Mouse (Mus musculus) intestine, embryonic 14.5 days (tissue): ENCODE measurements around the gene Gm49339. TPM values are rescaled to one million over a fixed set of nuclear protein-coding genes. Genes with fewer than 3 reads are reported as not detected.
"Not testable (repeated sequence)": the region's sequence is repeated elsewhere in the genome, so short reads cannot be mapped to it uniquely, and the experiment has no call there.

Experiments
- ATAC-seq: fragments of 200-750 bp; cut with Nextera tagmentation; replicated peaks from 2 replicates; pipeline ENCODE4 v1.8.0; 2017; ENCODE audit warnings: low read depth, moderate number of reproducible peaks, moderate TSS enrichment, moderate library complexity; ENCODE audit not compliant: low FRiP score, low TSS enrichment
- DNase-seq: peaks from one replicate; pipeline ENCODE4 v3.0.0-alpha.2; 2018; ENCODE audit warnings: low spot score
- H3K27ac ChIP-seq: fragments of 300-500 bp; sonication (generic); 2 replicates; pipeline ENCODE4 v1.5.1; 2014; ENCODE audit warnings: low read depth, mild to moderate bottlenecking, control low read depth
- H3K27me3 ChIP-seq: fragments of 300-500 bp; sonication (generic); replicated peaks from 2 replicates; pipeline ENCODE4 v1.6.1; 2014; ENCODE audit warnings: low read length, control low read depth; ENCODE audit not compliant: control insufficient read depth, insufficient read depth
- H3K36me3 ChIP-seq: fragments of 300-500 bp; sonication (generic); 2 replicates; pipeline ENCODE4 v1.6.1; 2014; ENCODE audit warnings: low read length, control low read depth; ENCODE audit not compliant: control insufficient read depth, insufficient read depth
- H3K4me1 ChIP-seq: fragments of 300-500 bp; sonication (generic); replicated peaks from 2 replicates; pipeline ENCODE4 v1.6.1; 2014; ENCODE audit warnings: low read length, control low read depth, mixed read lengths; ENCODE audit not compliant: control insufficient read depth, insufficient read depth
- H3K4me2 ChIP-seq: fragments of 300-500 bp; sonication (generic); 2 replicates; pipeline ENCODE4 v1.6.1; 2014; ENCODE audit warnings: low read length
- H3K4me3 ChIP-seq: fragments of 300-500 bp; sonication (generic); 2 replicates; pipeline ENCODE4 v1.5.1; 2014; ENCODE audit warnings: low read depth, low read length, control low read depth, mixed read lengths
- H3K9ac ChIP-seq: fragments of 300-500 bp; sonication (generic); 2 replicates; pipeline ENCODE4 v1.6.1; 2014; ENCODE audit warnings: mild to moderate bottlenecking, low read length
- H3K9me3 ChIP-seq: fragments of 300-500 bp; sonication (generic); 2 replicates; pipeline ENCODE4 v1.6.1; 2016; ENCODE audit warnings: low read length, control low read depth; ENCODE audit not compliant: control insufficient read depth
- WGBS: fragments of 180-500 bp; shearing (Covaris S2); extraction: QIAGEN DNeasy Blood & Tissue Kit; methylation state at CpG from one replicate; pipeline ENCODE4 v1.1.7; 2014; 5-methylcytosine and 5-hydroxymethylcytosine counted together
- polyA plus RNA-seq: library from polyadenylated mRNA; unstranded; fragments of >200 nt; fragmentation: Nextera tagmentation; extraction: Ambion mirVana; gene quantifications from 2 replicates; pipeline ENCODE4 v1.2.1, GENCODE M21; 2014

The Gm49339 gene
- polyA plus RNA-seq = 0.79 TPM in 1 of 2 replicates, not detected in the other

GRCm38 (mm10) chr10:51480397-51480796, at the start of gene Gm49339, which contains the start of gene Lilr4b:
Gene Gm49339, plus strand, starts transcription at chr10:51480612.
Gene Lilr4b, plus strand, starts transcription at chr10:51480632.
- H3K9ac ChIP-seq, H3K9me3 ChIP-seq, H3K27ac ChIP-seq, DNase-seq, H3K4me2 ChIP-seq, H3K4me1 ChIP-seq, H3K27me3 ChIP-seq, ATAC-seq, H3K4me3 ChIP-seq, H3K36me3 ChIP-seq: not testable (repeated sequence)
- WGBS = 85% methylated on average over 1 of the region's 3 CpGs

- no peak overlapping the region for H3K4me2 ChIP-seq
- H3K27me3 ChIP-seq = no peaks in the 10 kb centered on the region
- H3K9ac ChIP-seq = no peak overlapping the region
- DNase-seq = no peak
- no peak overlapping the region for H3K4me3 ChIP-seq
- no peaks in the 10 kb centered on the region for H3K4me1 ChIP-seq
- ATAC-seq = no peak
- no peaks in the 10 kb centered on the region for H3K36me3 ChIP-seq
- H3K9me3 ChIP-seq = no peaks in the 10 kb centered on the region
- no peak overlapping the region for H3K27ac ChIP-seq
These were observed 47.5 kb upstream of the Gm49339 start for GRCm38 (mm10) chr10:51432940-51433339.

DNA sequence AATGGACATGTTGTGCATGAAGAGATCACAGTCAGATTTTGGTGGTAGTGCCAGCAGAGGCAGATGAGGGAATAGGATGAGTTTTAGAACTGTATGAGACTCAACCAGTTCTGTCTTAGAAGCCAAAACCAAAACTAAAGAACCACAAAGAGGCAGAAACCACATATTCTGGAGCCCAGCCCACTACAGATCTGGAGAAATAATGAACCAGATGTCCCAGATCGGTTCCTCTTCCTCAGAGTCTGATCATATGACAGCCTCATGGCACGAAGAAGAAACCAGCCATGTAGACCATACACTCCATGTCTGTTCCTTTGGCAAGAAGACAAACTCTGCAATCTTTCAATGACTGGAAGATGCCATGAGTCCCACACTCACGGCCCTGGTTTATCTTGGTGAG, 44.7 kb upstream of the Gm49339 start:
- ATAC-seq (no peak), DNase-seq (no peak)
- no peaks in the 10 kb centered on the region for H3K36me3 ChIP-seq
- H3K27me3 ChIP-seq = no peaks in the 10 kb centered on the region
- H3K9me3 ChIP-seq = no peaks in the 10 kb centered on the region
- no peak overlapping the region for H3K4me2 ChIP-seq
- H3K4me1 ChIP-seq = no peaks in the 10 kb centered on the region
- no peak overlapping the region for H3K9ac ChIP-seq
- 83% methylated on average over 3 of the region's 3 CpGs for WGBS
- H3K4me3 ChIP-seq = no peak overlapping the region
- H3K27ac ChIP-seq = no peak overlapping the region

GRCm38 (mm10) chr10:51451610-51452009, 28.8 kb upstream of the Gm49339 start:
- ATAC-seq = no peak
- no peak for DNase-seq
- Histone ChIP-seq H3K9me3 (no peaks in the 10 kb centered on the region), H3K9ac (no peak overlapping the region), H3K4me1 (no peaks in the 10 kb centered on the region), H3K27me3 (no peaks in the 10 kb centered on the region), H3K36me3 (no peaks in the 10 kb centered on the region), H3K4me2 (no peak overlapping the region), H3K4me3 (no peak overlapping the region), H3K27ac (no peak overlapping the region)
- 80% methylated on average over 4 of the region's 4 CpGs for WGBS

GRCm38 (mm10) chr10:51453616-51454298, 26.7 kb upstream of the Gm49339 start:
- ATAC-seq (no peak), DNase-seq (no peak)
- Histone ChIP-seq H3K36me3 (no peaks in the 10 kb centered on the region), H3K9ac (no peak overlapping the region), H3K4me1 (no peaks in the 10 kb centered on the region), H3K9me3 (no peaks in the 10 kb centered on the region), H3K4me2 (no peak overlapping the region), H3K4me3 (no peak overlapping the region), H3K27ac (no peak overlapping the region), H3K27me3 (no peaks in the 10 kb centered on the region)
- 85% methylated on average over 1 of the region's 1 CpGs for WGBS

DNA sequence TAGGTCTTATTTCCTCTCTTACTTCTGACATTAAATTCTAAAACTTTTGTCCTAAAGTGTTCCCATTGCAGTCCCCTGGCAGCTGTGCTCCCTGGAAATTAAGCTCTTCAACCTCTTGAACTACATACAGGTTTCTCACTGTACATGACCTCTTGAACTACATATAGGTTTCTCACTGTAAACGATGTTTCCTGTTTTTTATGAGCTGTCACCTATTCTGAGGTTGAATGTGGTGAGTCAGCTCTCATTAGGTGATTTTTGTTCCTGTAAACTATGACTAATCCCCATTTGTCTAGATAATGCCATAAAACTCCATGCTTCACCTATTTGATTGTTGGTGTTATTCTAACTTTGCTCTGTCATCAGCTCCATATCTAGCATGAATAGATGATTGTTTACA, 26.0 kb upstream of the Gm49339 start:
- WGBS = 55% methylated on average over 1 of the region's 1 CpGs
- no peaks in the 10 kb centered on the region for H3K27me3 ChIP-seq
- ATAC-seq (no peak), DNase-seq (no peak)
- H3K4me1 ChIP-seq = no peaks in the 10 kb centered on the region
- H3K9ac ChIP-seq = no peak overlapping the region
- H3K9me3 ChIP-seq = no peaks in the 10 kb centered on the region
- H3K4me2 ChIP-seq = no peak overlapping the region
- H3K36me3 ChIP-seq = no peaks in the 10 kb centered on the region
- H3K27ac ChIP-seq = no peak overlapping the region
- no peak overlapping the region for H3K4me3 ChIP-seq

DNA sequence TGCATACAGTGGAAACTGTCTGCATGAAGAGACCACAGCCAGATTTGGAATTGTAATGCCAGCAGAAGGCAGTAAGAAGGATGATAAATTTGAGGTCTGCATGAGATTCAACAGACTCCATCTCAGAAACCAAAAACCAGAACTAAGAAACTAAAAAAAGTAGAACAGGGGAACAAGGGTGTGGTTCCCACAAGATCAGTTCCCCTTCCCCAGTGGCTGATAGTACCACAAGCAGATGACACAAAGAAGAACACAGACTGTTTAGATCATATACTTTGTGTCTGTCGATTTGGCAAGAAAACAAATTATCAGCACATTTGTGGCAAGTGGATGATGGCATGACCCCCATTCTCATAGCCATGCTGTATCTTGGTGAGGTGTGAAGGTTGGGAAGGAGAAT, 24.6 kb upstream of the Gm49339 start:
- H3K27me3 ChIP-seq = no peaks in the 10 kb centered on the region
- H3K27ac ChIP-seq = no peak overlapping the region
- no peak overlapping the region for H3K9ac ChIP-seq
- H3K4me1 ChIP-seq = no peaks in the 10 kb centered on the region
- H3K4me3 ChIP-seq = no peak overlapping the region
- no peak for ATAC-seq
- DNase-seq = no peak
- H3K9me3 ChIP-seq = no peaks in the 10 kb centered on the region
- 79% methylated on average over 1 of the region's 1 CpGs for WGBS
- H3K4me2 ChIP-seq = no peak overlapping the region
- no peaks in the 10 kb centered on the region for H3K36me3 ChIP-seq

DNA sequence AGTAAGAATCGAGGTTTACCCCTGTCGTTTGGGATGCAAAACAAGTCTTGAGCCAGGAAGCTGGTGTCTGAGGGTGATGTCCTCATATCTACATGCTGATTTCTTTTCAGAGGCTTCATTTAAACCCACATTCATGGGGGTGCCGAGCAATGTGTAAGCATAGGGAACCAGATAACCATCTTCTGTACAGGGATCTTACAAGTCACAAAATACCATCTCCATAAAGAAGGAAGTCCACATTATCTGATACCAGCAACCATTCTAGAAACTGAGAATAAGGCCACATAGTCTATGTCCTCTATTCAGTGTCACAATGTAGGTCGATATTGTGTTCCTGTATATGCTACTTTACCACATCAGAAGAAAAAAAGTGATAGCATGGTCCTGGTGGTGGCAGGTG, 24.0 kb upstream of the Gm49339 start:
- Histone ChIP-seq H3K4me1 (no peaks in the 10 kb centered on the region), H3K4me3 (no peak overlapping the region), H3K27ac (no peak overlapping the region), H3K36me3 (no peaks in the 10 kb centered on the region), H3K9me3 (no peaks in the 10 kb centered on the region), H3K9ac (no peak overlapping the region), H3K4me2 (no peak overlapping the region), H3K27me3 (no peaks in the 10 kb centered on the region)
- WGBS = 80% methylated on average over 4 of the region's 4 CpGs
- ATAC-seq = no peak
- no peak for DNase-seq

GRCm38 (mm10) chr10:51463800-51464199, 16.6 kb upstream of the Gm49339 start:
- not testable (repeated sequence) for H3K36me3 ChIP-seq, H3K9ac ChIP-seq, ATAC-seq, H3K4me2 ChIP-seq, H3K27me3 ChIP-seq, H3K4me1 ChIP-seq, H3K27ac ChIP-seq, H3K4me3 ChIP-seq, DNase-seq, H3K9me3 ChIP-seq
- whole genome bisulfite sequencing = 56% methylated on average over 4 of the region's 4 CpGs
